Mouse (Mus musculus): Measurements from ENCODE around the gene Cass4.

Cass4 gene

GRCm38 (mm10) chr2:172390341-172390740 lies 3.3 kb upstream of the Cass4 start:
- no peak for DNase-seq (ENCODE audit: low spot score)

- DNase-seq (ENCODE audit: low spot score), result no peak
These were observed 1.5 kb upstream of the Cass4 start for GRCm38 (mm10) chr2:172392041-172392521.

- no peak for DNase-seq (ENCODE audit: low spot score)
These were observed 428 bp downstream of the Cass4 start for GRCm38 (mm10) chr2:172394052-172394392.

- no peak for DNase-seq (ENCODE audit: low spot score)
These were observed 1.1 kb downstream of the Cass4 start for GRCm38 (mm10) chr2:172394671-172395070.

- no peak for DNase-seq (ENCODE audit: low spot score)
These were observed 2.4 kb downstream of the Cass4 start for GRCm38 (mm10) chr2:172395961-172396360.

- DNase-seq (ENCODE audit: low spot score), result peak; percentile 71
These were observed 6.3 kb downstream of the Cass4 start for GRCm38 (mm10) chr2:172399901-172400300.

- peak; percentile 39 for DNase-seq (ENCODE audit: low spot score)
These were observed 7.7 kb downstream of the Cass4 start for GRCm38 (mm10) chr2:172401116-172401825.

GRCm38 (mm10) chr2:172404239-172404638 lies 10.6 kb downstream of the Cass4 start:
- DNase-seq (ENCODE audit: low spot score), result no peak

GRCm38 (mm10) chr2:172405011-172405410 lies 11.4 kb downstream of the Cass4 start:
- DNase-seq (ENCODE audit: low spot score), result no peak

GRCm38 (mm10) chr2:172406173-172406572 lies 12.6 kb downstream of the Cass4 start:
- no peak for DNase-seq (ENCODE audit: low spot score)

- no peak for DNase-seq (ENCODE audit: low spot score)
These were observed 13.9 kb downstream of the Cass4 start for GRCm38 (mm10) chr2:172407499-172407898.

- DNase-seq (ENCODE audit: low spot score), result no peak
These were observed 17.1 kb downstream of the Cass4 start for GRCm38 (mm10) chr2:172410686-172411085.

GRCm38 (mm10) chr2:172411091-172411490 lies 17.5 kb downstream of the Cass4 start:
- DNase-seq (ENCODE audit: low spot score), result no peak

GRCm38 (mm10) chr2:172412454-172412853 lies 18.9 kb downstream of the Cass4 start:
- no peak for DNase-seq (ENCODE audit: low spot score)

- no peak for DNase-seq (ENCODE audit: low spot score)
These were observed 19.7 kb downstream of the Cass4 start for GRCm38 (mm10) chr2:172413273-172413672.

- DNase-seq (ENCODE audit: low spot score), result no peak
These were observed 20.3 kb downstream of the Cass4 start for GRCm38 (mm10) chr2:172413894-172414293.

- DNase-seq (ENCODE audit: low spot score), result no peak
These were observed 22.6 kb downstream of the Cass4 start for GRCm38 (mm10) chr2:172416218-172416617.

GRCm38 (mm10) chr2:172416876-172417275 lies 23.3 kb downstream of the Cass4 start:
- DNase-seq (ENCODE audit: low spot score), result no peak

GRCm38 (mm10) chr2:172418208-172418607 lies 24.6 kb downstream of the Cass4 start:
- DNase-seq (ENCODE audit: low spot score), result no peak

GRCm38 (mm10) chr2:172430609-172431008 lies 37.0 kb downstream of the Cass4 start:
- DNase-seq (ENCODE audit: low spot score), result no peak

GRCm38 (mm10) chr2:172433746-172434145 lies 40.2 kb downstream of the Cass4 start:
- peak; percentile 77 for DNase-seq (ENCODE audit: low spot score)

GRCm38 (mm10) chr2:172437371-172437952 lies 43.9 kb downstream of the Cass4 start:
- DNase-seq (ENCODE audit: low spot score), result peak; percentile 17

GRCm38 (mm10) chr2:172439843-172440639 lies 46.4 kb downstream of the Cass4 start, which contains the start of gene Rtf2:
TSS of gene Rtf2 (plus strand) at chr2:172440556.
- peak; percentile 97 for DNase-seq (ENCODE audit: low spot score)
